Mouse (Mus musculus): Measurements from ENCODE around the gene Myl3. TPM values are rescaled to one million over a fixed set of nuclear protein-coding genes. Genes with fewer than 3 reads are reported as not detected.

The Myl3 gene
- polyA plus RNA-seq, 1 experiment from 2014 or later, result 1.6 TPM

GRCm38 (mm10) chr9:110763405-110763804 is 21.7 kb downstream of the Myl3 start:
- no peak overlapping the region for H3K4me2 ChIP-seq
- H3K4me3 ChIP-seq, result no peak overlapping the region
- ATAC-seq (ENCODE audit: insufficient number of reproducible peaks, insufficient read depth, low FRiP score, low TSS enrichment, low read depth), result no peak
- no peak overlapping the region for H3K9ac ChIP-seq
- no peak overlapping the region for H3K27ac ChIP-seq
- H3K9me3 ChIP-seq, result no peaks in the 10 kb centered on the region
- WGBS, result 76% methylated on average over 2 of the region's 2 CpGs
- H3K36me3 ChIP-seq, result no peaks in the 10 kb centered on the region
- H3K27me3 ChIP-seq, result 0 out of 2 replicates have a peak, but pooled peaks cover 4% of the 10 kb centered on the region
- peaks cover 52% of the 10 kb centered on the region for H3K4me1 ChIP-seq

DNA sequence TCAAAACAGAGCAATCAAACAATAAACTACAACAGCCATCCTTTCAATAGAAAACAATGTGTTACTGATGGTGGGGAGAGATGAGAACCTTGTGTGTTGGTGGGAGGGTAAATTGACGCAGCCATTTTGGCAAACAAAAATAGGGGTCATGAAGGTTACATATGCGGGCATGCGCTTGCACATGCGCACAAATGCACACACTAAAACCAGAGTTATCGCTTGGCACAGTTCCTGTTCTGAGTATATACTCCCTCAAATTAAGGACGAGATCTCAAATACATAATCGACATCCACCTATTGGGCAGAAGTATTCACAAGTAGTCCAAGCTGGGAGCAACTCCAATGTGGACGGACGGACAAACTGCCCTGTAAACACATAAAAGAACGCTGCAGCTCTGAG is 30.7 kb downstream of the Myl3 start:
- peaks cover 16% of the 10 kb centered on the region for H3K4me1 ChIP-seq
- H3K36me3 ChIP-seq, result no peaks in the 10 kb centered on the region
- no peaks in the 10 kb centered on the region for H3K27me3 ChIP-seq
- no peak overlapping the region for H3K4me3 ChIP-seq
- no peaks in the 10 kb centered on the region for H3K9me3 ChIP-seq
- H3K4me2 ChIP-seq, result no peak overlapping the region
- H3K27ac ChIP-seq, result no peak overlapping the region
- no peak overlapping the region for H3K9ac ChIP-seq
- ATAC-seq (ENCODE audit: insufficient number of reproducible peaks, insufficient read depth, low FRiP score, low TSS enrichment, low read depth), result no peak
- 92% methylated on average over 10 of the region's 10 CpGs for WGBS

DNA sequence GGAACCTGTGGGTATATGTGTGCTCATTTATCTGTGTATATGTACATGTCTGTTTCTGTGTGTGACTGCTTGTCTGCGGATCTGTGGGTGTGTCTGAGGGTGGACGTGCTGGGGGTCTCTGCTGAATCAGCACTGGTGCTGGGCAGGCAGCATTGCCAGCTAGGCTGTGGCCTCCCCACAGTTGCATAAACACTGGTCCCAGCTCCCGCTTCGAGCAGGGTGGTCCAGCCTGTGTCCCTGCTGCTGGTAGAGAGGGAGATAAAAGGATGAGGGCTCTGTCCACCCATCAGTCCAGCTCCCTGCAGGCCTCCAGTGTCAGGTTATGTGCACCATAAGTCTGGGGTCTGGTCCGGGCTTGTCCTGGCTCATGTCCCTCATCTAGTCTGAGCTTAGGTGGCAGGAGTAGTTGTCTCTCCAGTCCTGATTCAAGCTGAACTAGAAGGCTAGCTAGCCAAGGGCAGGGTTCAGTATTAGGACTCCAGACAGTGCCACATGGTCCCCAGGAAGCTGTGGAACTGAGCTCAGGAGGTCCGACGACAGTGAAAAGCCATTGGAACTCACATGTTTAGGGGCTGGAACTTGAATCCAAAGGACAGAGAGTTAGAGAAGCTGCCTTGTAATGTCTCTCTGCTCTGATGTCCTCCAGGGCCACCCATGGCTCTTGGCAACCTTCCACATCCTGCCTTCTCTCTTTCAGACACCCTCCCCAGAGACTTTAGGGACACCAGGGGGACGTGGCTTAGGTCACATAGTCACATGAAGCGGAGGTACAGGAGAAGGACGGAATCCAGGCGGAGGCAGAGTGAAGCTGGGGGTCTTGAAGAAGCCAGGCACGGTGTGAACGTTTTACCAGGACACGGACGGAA is 33.0 kb downstream of the Myl3 start:
- H3K27ac ChIP-seq, result 0 out of 2 replicates have a peak overlapping the region, but pooled peaks have one; percentile 12
- no peak overlapping the region for H3K4me2 ChIP-seq
- H3K4me3 ChIP-seq, result no peak overlapping the region
- no peaks in the 10 kb centered on the region for H3K36me3 ChIP-seq
- no peaks in the 10 kb centered on the region for H3K9me3 ChIP-seq
- no peak overlapping the region for H3K9ac ChIP-seq
- peaks cover 39% of the 10 kb centered on the region for H3K4me1 ChIP-seq
- 62% methylated on average over 15 of the region's 15 CpGs for WGBS
- H3K27me3 ChIP-seq, result peaks cover 4% of the 10 kb centered on the region; the same call in 1 of the 2 replicates
- no peak for ATAC-seq (ENCODE audit: insufficient number of reproducible peaks, insufficient read depth, low FRiP score, low TSS enrichment, low read depth)

GRCm38 (mm10) chr9:110775269-110776022 is 33.8 kb downstream of the Myl3 start:
- Histone ChIP-seq H3K4me1 (peaks cover 42% of the 10 kb centered on the region), H3K27me3 (peaks cover 5% of the 10 kb centered on the region; the same call in 1 of the 2 replicates), H3K27ac (peak overlapping the region; percentile 12), H3K4me3 (no peak overlapping the region), H3K9me3 (no peaks in the 10 kb centered on the region), H3K9ac (peak overlapping the region; percentile 49; the same call in 1 of the 2 replicates), H3K36me3 (no peaks in the 10 kb centered on the region), H3K4me2 (no peak overlapping the region)
- 57% methylated on average over 10 of the region's 10 CpGs for WGBS
- ATAC-seq (ENCODE audit: insufficient number of reproducible peaks, insufficient read depth, low FRiP score, low TSS enrichment, low read depth), result peak; percentile 52; the same call in 1 of the 2 replicates

GRCm38 (mm10) chr9:110778100-110778499 is 36.4 kb downstream of the Myl3 start:
- no peak overlapping the region for H3K4me2 ChIP-seq
- peaks cover 12% of the 10 kb centered on the region for H3K27me3 ChIP-seq
- no peak overlapping the region for H3K27ac ChIP-seq
- peaks cover 58% of the 10 kb centered on the region for H3K4me1 ChIP-seq
- no peaks in the 10 kb centered on the region for H3K9me3 ChIP-seq
- H3K36me3 ChIP-seq, result no peaks in the 10 kb centered on the region
- H3K9ac ChIP-seq, result no peak overlapping the region
- H3K4me3 ChIP-seq, result no peak overlapping the region
- 84% methylated on average over 1 of the region's 1 CpGs for WGBS
- ATAC-seq (ENCODE audit: insufficient number of reproducible peaks, insufficient read depth, low FRiP score, low TSS enrichment, low read depth), result no peak

DNA sequence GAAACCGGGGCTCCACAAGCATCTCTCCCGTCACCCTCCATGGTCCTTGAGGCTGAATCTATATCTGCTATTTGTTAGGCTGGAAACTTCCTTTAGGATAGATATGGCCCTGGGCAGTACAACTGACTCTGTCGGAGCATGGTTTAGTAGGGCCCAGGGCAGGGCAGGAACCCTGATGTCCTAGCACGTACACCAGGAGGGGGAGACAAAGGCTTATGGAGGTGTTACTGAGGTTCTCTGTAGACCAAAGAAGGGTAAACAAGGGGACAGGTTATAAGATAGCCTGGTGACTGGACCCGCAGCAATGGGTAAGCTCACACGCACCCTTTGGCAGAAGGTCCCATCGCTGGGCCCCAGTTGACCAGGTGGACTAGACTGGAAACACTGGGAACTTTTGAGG is 36.9 kb downstream of the Myl3 start:
- 74% methylated on average over 7 of the region's 7 CpGs for WGBS
- ATAC-seq (ENCODE audit: insufficient number of reproducible peaks, insufficient read depth, low FRiP score, low TSS enrichment, low read depth), result no peak

DNA sequence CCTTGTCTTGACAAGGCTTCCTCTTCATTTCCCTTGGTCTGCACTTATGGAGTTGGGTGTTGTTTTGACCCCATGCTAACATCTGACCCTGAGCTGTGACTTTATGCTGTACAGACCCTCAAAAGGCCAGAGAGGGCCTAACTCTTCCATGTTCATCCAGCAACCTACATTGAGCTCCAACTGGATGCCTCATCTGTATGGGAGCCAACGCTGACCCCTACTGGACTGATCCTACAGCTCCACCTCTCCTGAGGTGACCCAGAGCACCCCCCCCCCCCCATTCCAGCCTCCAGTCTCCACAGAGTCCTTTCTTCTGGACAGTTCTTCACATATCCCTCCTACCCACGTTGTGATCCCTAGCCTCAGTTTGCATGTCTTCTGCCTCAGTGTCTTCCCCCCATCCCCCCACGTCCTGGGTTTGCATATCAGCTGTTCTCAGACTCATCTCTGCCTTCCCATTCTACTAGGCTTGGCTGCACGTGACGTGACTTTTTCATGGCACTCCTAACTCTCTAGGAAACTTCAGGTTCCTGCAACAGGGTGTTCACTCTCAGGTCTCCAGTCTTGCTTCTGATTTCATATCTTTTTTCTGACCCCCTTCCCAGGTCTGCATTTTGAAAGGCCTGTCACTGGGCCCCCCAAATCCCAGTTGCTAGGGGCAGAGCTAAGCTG is 37.7 kb downstream of the Myl3 start:
- no peaks in the 10 kb centered on the region for H3K9me3 ChIP-seq
- no peak overlapping the region for H3K9ac ChIP-seq
- H3K4me2 ChIP-seq, result no peak overlapping the region
- no peak overlapping the region for H3K4me3 ChIP-seq
- H3K4me1 ChIP-seq, result peaks cover 61% of the 10 kb centered on the region
- no peak for ATAC-seq (ENCODE audit: insufficient number of reproducible peaks, insufficient read depth, low FRiP score, low TSS enrichment, low read depth)
- 48% methylated on average over 5 of the region's 5 CpGs for WGBS
- H3K36me3 ChIP-seq, result no peaks in the 10 kb centered on the region
- no peak overlapping the region for H3K27ac ChIP-seq
- H3K27me3 ChIP-seq, result peaks cover 12% of the 10 kb centered on the region

More for the DNA sequence above, 36.9 kb downstream of the Myl3 start:
- Histone ChIP-seq H3K27ac (no peak overlapping the region), H3K9me3 (no peaks in the 10 kb centered on the region), H3K4me2 (no peak overlapping the region), H3K9ac (no peak overlapping the region), H3K4me1 (peaks cover 59% of the 10 kb centered on the region), H3K27me3 (peaks cover 12% of the 10 kb centered on the region), H3K36me3 (no peaks in the 10 kb centered on the region), H3K4me3 (no peak overlapping the region)

DNA sequence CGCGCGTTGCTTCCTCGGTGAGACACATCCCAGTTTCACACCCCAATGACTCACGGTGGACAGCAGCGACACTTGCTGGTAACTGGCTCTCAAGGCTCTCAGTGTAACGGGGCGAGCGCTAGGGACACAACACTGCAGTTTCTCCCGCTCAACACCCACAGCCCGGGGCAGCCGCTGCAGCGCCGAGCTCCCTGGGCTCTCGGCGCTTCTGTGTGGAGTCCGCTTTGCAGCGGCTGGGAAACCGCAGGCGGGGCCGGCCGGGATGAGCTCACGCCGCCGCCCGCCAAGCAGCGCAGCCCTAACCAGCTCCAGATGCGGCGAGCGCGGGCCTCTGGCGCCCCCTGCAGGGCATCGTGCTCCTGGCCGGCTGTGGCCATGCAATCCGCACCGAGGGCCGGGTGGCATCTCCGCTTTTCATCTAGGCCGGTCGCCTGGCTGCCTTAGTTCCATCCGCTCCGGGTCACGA is 39.6 kb downstream of the Myl3 start:
- Histone ChIP-seq H3K4me3 (peak overlapping the region; percentile 49), H3K36me3 (no peaks in the 10 kb centered on the region), H3K4me1 (peaks cover 46% of the 10 kb centered on the region), H3K27ac (peak overlapping the region; percentile 90), H3K27me3 (peaks cover 12% of the 10 kb centered on the region), H3K4me2 (peak overlapping the region; percentile 71), H3K9ac (peak overlapping the region; percentile 74), H3K9me3 (no peaks in the 10 kb centered on the region)
- under 1% methylated on average over 43 of the region's 43 CpGs for WGBS
- ATAC-seq (ENCODE audit: insufficient number of reproducible peaks, insufficient read depth, low FRiP score, low TSS enrichment, low read depth), result peak; percentile 92

- Histone ChIP-seq H3K9me3 (no peaks in the 10 kb centered on the region), H3K4me3 (peak overlapping the region; percentile 49), H3K36me3 (no peaks in the 10 kb centered on the region), H3K9ac (peak overlapping the region; percentile 74), H3K4me1 (peaks cover 46% of the 10 kb centered on the region), H3K4me2 (peak overlapping the region; percentile 71), H3K27ac (peak overlapping the region; percentile 90), H3K27me3 (peaks cover 12% of the 10 kb centered on the region)
- ATAC-seq (ENCODE audit: insufficient number of reproducible peaks, insufficient read depth, low FRiP score, low TSS enrichment, low read depth), result peak; percentile 61
- WGBS, result under 1% methylated on average over 23 of the region's 23 CpGs
Observed at GRCm38 (mm10) chr9:110781731-110782130, 40.1 kb downstream of the Myl3 start.

DNA sequence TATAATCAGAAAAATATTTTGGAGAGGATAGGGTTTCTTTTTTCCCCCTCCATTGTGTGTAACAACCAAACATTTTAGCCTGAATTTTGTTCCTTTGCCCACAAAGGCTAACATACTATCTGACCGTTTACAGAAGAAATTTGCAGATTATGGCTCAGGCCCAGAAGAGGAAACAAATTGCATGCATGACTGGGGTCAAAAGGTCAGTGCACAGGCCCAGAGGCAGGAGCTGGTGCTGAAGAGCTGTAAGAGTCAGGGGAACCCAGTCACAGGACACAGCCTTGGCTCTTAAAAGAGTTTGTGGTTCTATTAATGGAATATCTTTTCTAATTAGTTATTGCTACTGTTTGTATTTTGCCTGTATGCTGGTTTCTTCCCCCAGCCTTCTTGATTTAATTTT is 42.0 kb downstream of the Myl3 start:
- Histone ChIP-seq H3K4me2 (no peak overlapping the region), H3K9me3 (no peaks in the 10 kb centered on the region), H3K4me3 (no peak overlapping the region), H3K27me3 (peaks cover 9% of the 10 kb centered on the region), H3K4me1 (peaks cover 32% of the 10 kb centered on the region), H3K27ac (no peak overlapping the region), H3K36me3 (no peaks in the 10 kb centered on the region), H3K9ac (no peak overlapping the region)
- 9% methylated on average over 1 of the region's 1 CpGs for WGBS
- ATAC-seq (ENCODE audit: insufficient number of reproducible peaks, insufficient read depth, low FRiP score, low TSS enrichment, low read depth), result no peak

GRCm38 (mm10) chr9:110788169-110788568 is 46.5 kb downstream of the Myl3 start:
- Histone ChIP-seq H3K4me3 (no peak overlapping the region), H3K9me3 (no peaks in the 10 kb centered on the region), H3K9ac (no peak overlapping the region), H3K27ac (no peak overlapping the region), H3K27me3 (no peaks in the 10 kb centered on the region), H3K4me2 (no peak overlapping the region), H3K36me3 (no peaks in the 10 kb centered on the region), H3K4me1 (peaks cover 3% of the 10 kb centered on the region; the same call in 1 of the 2 replicates)
- ATAC-seq (ENCODE audit: insufficient number of reproducible peaks, insufficient read depth, low FRiP score, low TSS enrichment, low read depth), result no peak
- 90% methylated on average over 3 of the region's 3 CpGs for WGBS

Data from embryonic facial prominence, embryonic 13.5 days (tissue).